ENCODE assay signal across 23 mouse cellular contexts in genomic region chr7:130435776-130436175, GRCm38 (mm10).
DNase-seq lines count a peak whose midpoint lies in the region; ATAC-seq lines count a peak whose summit lies in the region.
"Had no signal": no experiment of that assay in that cellular context is flagged by ENCODE, and none has a peak within 500 bp of the region (broad histone marks: within the 10 kb centered on the region; RNA-seq: fewer than 3 reads in every experiment).

No protein-coding gene starts in this region.

- peak overlapping the region; percentile 54; the same call in 1 of the 2 replicates for H3K27ac ChIP-seq in intestine, embryonic 15.5 days
- H3K27ac ChIP-seq: forebrain, embryonic 10.5 days; forebrain, embryonic 13.5 days; heart, adult 2 months; heart, embryonic 10.5 days; heart, embryonic 13.5 days; hindbrain, embryonic 14.5 days; hindbrain, postnatal 0 days had no signal

- H3K4me3 ChIP-seq in intestine, embryonic 15.5 days (replicated peaks): no peak overlapping the region
- H3K4me3 ChIP-seq: forebrain, embryonic 10.5 days; forebrain, embryonic 13.5 days; heart, adult 2 months; heart, embryonic 10.5 days; heart, embryonic 13.5 days had no signal

- H3K27me3 ChIP-seq in intestine, embryonic 15.5 days (replicated peaks): no peaks in the 10 kb centered on the region
- H3K27me3 ChIP-seq: forebrain, embryonic 13.5 days; heart, embryonic 13.5 days had no signal

- peak; percentile 37 for DNase-seq in adrenal gland, adult 8-10 months
- DNase-seq in adrenal gland, postnatal 4 days (ENCODE audit: low spot score in 2 of 2): no peak
- peak; percentile 13 for DNase-seq in adrenal gland, postnatal 10 days
- no peak for DNase-seq in urinary bladder, postnatal 10 days (ENCODE audit: low spot score)
- DNase-seq in cerebellum, adult 9-11 months: no peak
- DNase-seq: cerebellum, adult 11-12 months; cerebellum, adult 8-10 months; cerebellum, postnatal 14 days; gastrocnemius, postnatal 10 days; gastrocnemius, postnatal 36 days; heart, adult 2 months; heart, postnatal 14 days; heart, postnatal 4 days had no signal

- 89% methylated on average over 5 of the region's 5 CpGs for WGBS in intestine, embryonic 15.5 days

- H3K36me3 ChIP-seq in intestine, embryonic 15.5 days: no peaks in the 10 kb centered on the region

- no peaks in the 10 kb centered on the region for H3K4me1 ChIP-seq in intestine, embryonic 15.5 days (replicated peaks)
- H3K4me1 ChIP-seq: forebrain, embryonic 10.5 days; forebrain, embryonic 13.5 days; heart, embryonic 10.5 days had no signal

- no peak overlapping the region for H3K9ac ChIP-seq in intestine, embryonic 15.5 days
- H3K9ac ChIP-seq: forebrain, embryonic 13.5 days; heart, embryonic 13.5 days; hindbrain, embryonic 14.5 days had no signal

- H3K4me2 ChIP-seq in intestine, embryonic 15.5 days (replicated peaks): no peak overlapping the region
- H3K4me2 ChIP-seq: forebrain, embryonic 13.5 days; heart, embryonic 13.5 days; hindbrain, embryonic 14.5 days had no signal

- ATAC-seq in intestine, embryonic 15.5 days: no peak
- ATAC-seq: CD4-positive, CD25-positive, alpha-beta regulatory T cell, adult 4 months; forebrain, embryonic 13.5 days; forebrain, embryonic 16.5 days; hindbrain, postnatal 0 days; inflammation-experienced regulatory T-cells, adult 6 months had no signal

- H3K9me3 ChIP-seq in intestine, embryonic 15.5 days: no peaks in the 10 kb centered on the region
- H3K9me3 ChIP-seq: forebrain, embryonic 10.5 days; forebrain, embryonic 13.5 days; heart, embryonic 10.5 days; heart, embryonic 13.5 days had no signal

Comparison
In these comparisons a context has a peak if more than half of its experiments do, and no peak if none do; other contexts are left out.
1. DNase-seq: peak in adrenal gland, adult 8-10 months (single experiment) and adrenal gland, postnatal 10 days (single experiment); none in adrenal gland, postnatal 4 days (0 of 2), urinary bladder, postnatal 10 days (single experiment) and cerebellum, adult 9-11 months (single experiment).